Mouse (Mus musculus) kidney, postnatal 0 days (tissue): Measurements from ENCODE around the gene Fos. TPM values are rescaled to one million over a fixed set of nuclear protein-coding genes. Genes with fewer than 3 reads are reported as not detected.

Source experiments
- ATAC-seq: fragments of 200-750 bp; cut with Nextera tagmentation; replicated peaks from 2 replicates; pipeline ENCODE4 v1.8.0; 2017; ENCODE audit warnings: low read depth, moderate number of reproducible peaks, moderate TSS enrichment, moderate library complexity; ENCODE audit not compliant: low FRiP score
- DNase-seq: peaks from one replicate; pipeline ENCODE4 v3.0.0-alpha.2; 2016; ENCODE audit warnings: low spot score
- H3K27ac ChIP-seq: fragments of 300-500 bp; sonication (generic); 2 replicates; pipeline ENCODE4 v1.5.1; 2014; ENCODE audit warnings: mild to moderate bottlenecking
- H3K27me3 ChIP-seq: fragments of 300-500 bp; sonication (generic); 2 replicates; pipeline ENCODE4 v1.6.1; 2014; ENCODE audit warnings: low read length, mixed read lengths; ENCODE audit not compliant: insufficient read depth
- H3K36me3 ChIP-seq: fragments of 300-500 bp; sonication (generic); 2 replicates; pipeline ENCODE4 v1.6.1; 2014; ENCODE audit warnings: low read length, mixed read lengths; ENCODE audit not compliant: insufficient read depth
- H3K4me1 ChIP-seq: fragments of 300-500 bp; sonication (generic); replicated peaks from 2 replicates; pipeline ENCODE4 v1.6.1; 2014; ENCODE audit warnings: antibody characterized with exemption, low read length, mixed read lengths; ENCODE audit not compliant: insufficient read depth
- H3K4me2 ChIP-seq: fragments of 300-500 bp; sonication (generic); 2 replicates; pipeline ENCODE4 v1.6.1; 2014; ENCODE audit warnings: mild to moderate bottlenecking, low read length, moderate library complexity, mixed read lengths
- H3K4me3 ChIP-seq: fragments of 300-500 bp; sonication (generic); replicated peaks from 2 replicates; pipeline ENCODE4 v1.5.1; 2014; ENCODE audit warnings: low read depth, low read length
- H3K9ac ChIP-seq: fragments of 300-500 bp; sonication (generic); 2 replicates; pipeline ENCODE4 v1.6.1; 2014; ENCODE audit warnings: low read depth, low read length
- H3K9me3 ChIP-seq: fragments of 300-500 bp; sonication (generic); replicated peaks from 2 replicates; pipeline ENCODE4 v1.6.1; 2016; ENCODE audit warnings: low read length, inconsistent platforms, mixed read lengths
- CTCF ChIP-seq: IDR thresholded peaks from 2 replicates; pipeline ENCODE4 v1.5.1; 2016; ENCODE audit warnings: antibody characterized with exemption, low read depth, mild to moderate bottlenecking, moderate library complexity
- WGBS: fragments of 180-500 bp; shearing (Covaris S2); extraction: QIAGEN DNeasy Blood & Tissue Kit; methylation state at CpG from one replicate; pipeline ENCODE4 v1.1.7; 2014; 5-methylcytosine and 5-hydroxymethylcytosine counted together
- polyA plus RNA-seq: library from polyadenylated mRNA; unstranded; fragments of >200 nt; fragmentation: Nextera tagmentation; extraction: Ambion mirVana; gene quantifications from 2 replicates; pipeline ENCODE4 v1.2.1, GENCODE M21; 2015

Fos gene
- polyA plus RNA-seq, 1 experiment from 2014 or later, result 3.9 TPM

- H3K4me3 ChIP-seq, result no peak overlapping the region
- no peak overlapping the region for H3K4me2 ChIP-seq
- no peaks in the 10 kb centered on the region for H3K27me3 ChIP-seq
- H3K9me3 ChIP-seq, result no peaks in the 10 kb centered on the region
- no peak for TF ChIP-seq CTCF
- H3K36me3 ChIP-seq, result no peaks in the 10 kb centered on the region
- peak; percentile 61 for DNase-seq
- no peak overlapping the region for H3K9ac ChIP-seq
- H3K27ac ChIP-seq, result no peak overlapping the region
- no peak for ATAC-seq
- WGBS, result 47% methylated on average over 6 of the region's 6 CpGs
- H3K4me1 ChIP-seq, result peaks cover 10% of the 10 kb centered on the region
These were observed 26.7 kb upstream of the Fos start for GRCm38 (mm10) chr12:85447009-85447408.

- 31% methylated on average over 4 of the region's 4 CpGs for WGBS
- Histone ChIP-seq H3K27ac (no peak overlapping the region), H3K4me3 (no peak overlapping the region), H3K9me3 (no peaks in the 10 kb centered on the region), H3K4me1 (peaks cover 14% of the 10 kb centered on the region), H3K36me3 (no peaks in the 10 kb centered on the region), H3K27me3 (no peaks in the 10 kb centered on the region), H3K4me2 (no peak overlapping the region), H3K9ac (no peak overlapping the region)
- TF ChIP-seq CTCF, result no peak
- ATAC-seq, result no peak
- DNase-seq, result no peak
These were observed 26.2 kb upstream of the Fos start for GRCm38 (mm10) chr12:85447490-85447889.

GRCm38 (mm10) chr12:85449478-85449877, 24.2 kb upstream of the Fos start:
- ATAC-seq (no peak), DNase-seq (no peak)
- no peak overlapping the region for H3K4me3 ChIP-seq
- no peak overlapping the region for H3K4me2 ChIP-seq
- no peaks in the 10 kb centered on the region for H3K36me3 ChIP-seq
- 97% methylated on average over 1 of the region's 1 CpGs for WGBS
- no peak overlapping the region for H3K9ac ChIP-seq
- peaks cover 13% of the 10 kb centered on the region for H3K4me1 ChIP-seq
- TF ChIP-seq CTCF, result no peak
- H3K27me3 ChIP-seq, result no peaks in the 10 kb centered on the region
- H3K9me3 ChIP-seq, result no peaks in the 10 kb centered on the region
- no peak overlapping the region for H3K27ac ChIP-seq

- H3K27ac ChIP-seq, result peak overlapping the region; percentile 44; the same call in 1 of the 2 replicates
- DNase-seq, result peak; percentile 62
These were observed 21.8 kb upstream of the Fos start for GRCm38 (mm10) chr12:85451693-85452491.

GRCm38 (mm10) chr12:85455065-85456058, 18.3 kb upstream of the Fos start:
- DNase-seq, result peak; percentile 100
- H3K4me1 ChIP-seq, result peaks cover 37% of the 10 kb centered on the region
- H3K27me3 ChIP-seq, result no peaks in the 10 kb centered on the region
- no peaks in the 10 kb centered on the region for H3K9me3 ChIP-seq
- H3K27ac ChIP-seq, result peak overlapping the region; percentile 95
- no peaks in the 10 kb centered on the region for H3K36me3 ChIP-seq
- peak; percentile 46 for TF ChIP-seq CTCF
- peak overlapping the region; percentile 80 for H3K4me2 ChIP-seq
- ATAC-seq, result peak; percentile 98
- H3K9ac ChIP-seq, result peak overlapping the region; percentile 52
- peak overlapping the region; percentile 31; the same call in 1 of the 2 replicates for H3K4me3 ChIP-seq
- under 1% methylated on average over 43 of the region's 44 CpGs for WGBS

More at GRCm38 (mm10) chr12:85451693-85452491, 21.8 kb upstream of the Fos start:
- no peak for ATAC-seq
- Histone ChIP-seq H3K9ac (peak overlapping the region; percentile 19; the same call in 1 of the 2 replicates), H3K9me3 (no peaks in the 10 kb centered on the region), H3K4me1 (peaks cover 29% of the 10 kb centered on the region), H3K36me3 (no peaks in the 10 kb centered on the region), H3K4me2 (peak overlapping the region; percentile 30), H3K27me3 (no peaks in the 10 kb centered on the region), H3K4me3 (no peak overlapping the region)
- TF ChIP-seq CTCF, result no peak
- 29% methylated on average over 22 of the region's 22 CpGs for WGBS

GRCm38 (mm10) chr12:85456276-85456675, 17.4 kb upstream of the Fos start:
- no peak for DNase-seq
- Histone ChIP-seq H3K9ac (no peak overlapping the region), H3K27me3 (no peaks in the 10 kb centered on the region), H3K4me1 (peaks cover 37% of the 10 kb centered on the region), H3K36me3 (no peaks in the 10 kb centered on the region), H3K9me3 (no peaks in the 10 kb centered on the region), H3K27ac (peak overlapping the region; percentile 95), H3K4me2 (no peak overlapping the region), H3K4me3 (no peak overlapping the region)
- WGBS, result 49% methylated on average over 4 of the region's 4 CpGs
- no peak for TF ChIP-seq CTCF
- ATAC-seq, result no peak
